In the genomic region with DNA sequence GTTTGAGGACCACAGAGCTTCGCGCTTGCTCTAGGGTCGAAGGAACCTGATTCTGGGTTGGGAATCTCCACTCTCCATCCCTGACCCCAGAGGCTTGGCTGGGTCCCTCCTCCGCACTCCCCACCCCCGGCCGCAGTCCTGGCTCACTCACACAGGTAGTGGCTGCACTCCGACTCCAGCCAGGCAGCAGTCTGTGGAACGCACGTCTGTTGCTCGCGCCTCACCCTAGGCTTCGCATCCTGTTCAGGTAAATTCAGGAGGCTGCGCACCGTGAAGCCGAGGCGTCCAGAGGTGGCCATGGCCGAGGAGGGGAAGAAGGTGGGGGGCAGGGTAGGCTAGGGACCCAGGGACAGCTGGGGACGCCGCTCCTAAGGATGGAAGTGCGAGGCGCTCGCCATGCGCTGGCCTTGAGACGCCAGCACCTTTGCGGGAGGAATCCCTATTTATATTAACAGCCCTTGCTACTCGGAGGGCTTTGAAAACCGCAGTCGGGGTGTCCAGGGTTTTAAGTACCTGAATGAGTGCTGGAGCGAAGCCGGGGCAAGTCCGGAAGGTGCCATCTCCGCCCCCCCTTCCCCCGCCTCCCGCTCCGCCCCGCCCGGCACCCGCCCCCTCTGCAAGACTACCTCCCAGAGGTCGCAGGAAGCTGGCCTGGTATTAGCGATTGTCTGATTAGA, we compare ENCODE assay signal across 9 mouse cellular contexts. TPM values are rescaled to one million over a fixed set of nuclear protein-coding genes. Genes with fewer than 3 reads are reported as not detected.
DNase-seq lines count a peak whose midpoint lies in the region; ATAC-seq and TF ChIP-seq lines count a peak whose summit lies in the region.
"Had no signal": no experiment of that assay in that cellular context is flagged by ENCODE, and none has a peak within 500 bp of the region (broad histone marks: within the 10 kb centered on the region; RNA-seq: fewer than 3 reads in every experiment).

A gene (minus strand): TSS at position 524 of the 677 bp plus-strand sequence.

- no peak within 1 kb of the TSS for H3K9ac ChIP-seq in heart, embryonic 14.5 days (ENCODE audit: low read length)
- no peak within 1 kb of the TSS for H3K9ac ChIP-seq in heart, adult 2 months (ENCODE audit: low read depth, low read length)
- no peak within 1 kb of the TSS for H3K9ac ChIP-seq in hindbrain, postnatal 0 days (replicated peaks; ENCODE audit: low read length)
- H3K9ac ChIP-seq in midbrain, postnatal 0 days (replicated peaks; ENCODE audit: low read length, poor library complexity, severe bottlenecking), result no peak within 1 kb of the TSS

- no peak for TF ChIP-seq EP300 in heart, adult 2 months (IDR thresholded peaks at IDR 0.05; ENCODE audit: insufficient read depth, low read depth, low read length)

- TF ChIP-seq CTCF in heart, adult 2 months (IDR thresholded peaks at IDR 0.05), result no peak
- TF ChIP-seq CTCF in hindbrain, postnatal 0 days (IDR thresholded peaks at IDR 0.05; ENCODE audit: low read depth), result no peak
- TF ChIP-seq CTCF in midbrain, postnatal 0 days (IDR thresholded peaks at IDR 0.05), result no peak
- no peak for TF ChIP-seq CTCF in thymus, adult 2 months (IDR thresholded peaks at IDR 0.05; ENCODE audit: borderline replicate concordance, control insufficient read depth, extremely low read depth, insufficient read depth, low read length, poor library complexity)

- no peak; the same call in 1 of the 2 replicates for ATAC-seq in heart, embryonic 14.5 days (ENCODE audit: insufficient number of reproducible peaks, insufficient read depth, low FRiP score, low read depth)
- ATAC-seq in hindbrain, postnatal 0 days, result peak; percentile 55; the same call in 1 of the 2 replicates
- 0 out of 2 replicates have a peak, but pooled peaks have one; percentile 31 for ATAC-seq in midbrain, postnatal 0 days (ENCODE audit: low FRiP score)

- peak within 1 kb of the TSS; percentile 75 for H3K4me2 ChIP-seq in heart, embryonic 14.5 days (ENCODE audit: low read length)
- H3K4me2 ChIP-seq in hindbrain, postnatal 0 days (ENCODE audit: low read depth, low read length), result peak within 1 kb of the TSS; percentile 57
- peak within 1 kb of the TSS; percentile 55 for H3K4me2 ChIP-seq in midbrain, postnatal 0 days (ENCODE audit: low read depth, low read length, poor library complexity, severe bottlenecking)

- no peak for TF ChIP-seq POLR2A in heart, adult 2 months (IDR thresholded peaks at IDR 0.05; ENCODE audit: insufficient read depth, low read depth, low read length)
- TF ChIP-seq POLR2A in thymus, adult 2 months (IDR thresholded peaks at IDR 0.05; ENCODE audit: control insufficient read depth, extremely low read depth, insufficient read depth, low read length, poor library complexity), result no peak

- H3K27ac ChIP-seq in heart, embryonic 14.5 days (replicated peaks in 1 of 2; ENCODE audit: control insufficient read depth in 1 of 2, insufficient read depth in 1 of 2, low read depth in 2 of 2, low read length in 2 of 2), result no peak within 1 kb of the TSS
- H3K27ac ChIP-seq in heart, adult 2 months, result no peak within 1 kb of the TSS
- peak within 1 kb of the TSS; percentile 48 for H3K27ac ChIP-seq in embryonic facial prominence, embryonic 10.5 days (replicated peaks)
- H3K27ac ChIP-seq in hindbrain, postnatal 0 days, result no peak within 1 kb of the TSS
- no peak within 1 kb of the TSS for H3K27ac ChIP-seq in midbrain, postnatal 0 days (ENCODE audit: low read depth, low read length)
- H3K27ac ChIP-seq in thymus, adult 2 months (ENCODE audit: control insufficient read depth, insufficient read depth, low read length), result no peak within 1 kb of the TSS

- H3K4me3 ChIP-seq in heart, embryonic 14.5 days (ENCODE audit: control insufficient read depth in 1 of 2, insufficient read depth in 1 of 2, low read depth in 1 of 2, low read length in 2 of 2), result peak within 1 kb of the TSS; percentile 26 to 36
- no peak within 1 kb of the TSS for H3K4me3 ChIP-seq in heart, adult 2 months
- H3K4me3 ChIP-seq in embryonic facial prominence, embryonic 10.5 days, result peak within 1 kb of the TSS; percentile 54
- peak within 1 kb of the TSS; percentile 31 for H3K4me3 ChIP-seq in hindbrain, postnatal 0 days (ENCODE audit: low read length)
- peak within 1 kb of the TSS; percentile 33 for H3K4me3 ChIP-seq in midbrain, postnatal 0 days (ENCODE audit: low read depth, low read length)
- no peak within 1 kb of the TSS for H3K4me3 ChIP-seq in thymus, adult 2 months (ENCODE audit: control insufficient read depth, insufficient read depth, low read length)

- intact Hi-C loops in heart, adult 2 months (cut with DNase I), result no loop called here

- DNase-seq in heart, adult 2 months, result no peak
- peak; percentile 59 for DNase-seq in embryonic facial prominence, embryonic 10.5 days (ENCODE audit: low spot score)
- DNase-seq in hindbrain, postnatal 0 days (ENCODE audit: low spot score), result no peak
- no peak for DNase-seq in midbrain, postnatal 0 days (ENCODE audit: low spot score)
- DNase-seq in thymus, adult 2 months, result no peak
- no peak for DNase-seq in thymus, postnatal 14 days
- DNase-seq in lung, postnatal 10 days, result no peak
- DNase-seq: layer of hippocampus, postnatal 36 days had no signal

- no peaks in the 10 kb centered on the region for H3K36me3 ChIP-seq in heart, embryonic 14.5 days (ENCODE audit: control insufficient read depth, insufficient read depth, low read length)
- no peaks in the 10 kb centered on the region for H3K36me3 ChIP-seq in heart, adult 2 months (ENCODE audit: control insufficient read depth, insufficient read depth, low read length)
- H3K36me3 ChIP-seq in embryonic facial prominence, embryonic 10.5 days (replicated peaks), result no peaks in the 10 kb centered on the region
- H3K36me3 ChIP-seq in hindbrain, postnatal 0 days (ENCODE audit: insufficient read depth, low read length), result no peaks in the 10 kb centered on the region
- H3K36me3 ChIP-seq in midbrain, postnatal 0 days (ENCODE audit: insufficient read depth, low read length), result no peaks in the 10 kb centered on the region
- no peaks in the 10 kb centered on the region for H3K36me3 ChIP-seq in thymus, adult 2 months (ENCODE audit: control insufficient read depth, insufficient read depth, low read length)

- H3K79me2 ChIP-seq in heart, adult 2 months (replicated peaks; ENCODE audit: control insufficient read depth, insufficient read depth, low read length), result no peaks in the 10 kb centered on the region

- peaks cover 92% of the 10 kb centered on the region for H3K27me3 ChIP-seq in heart, embryonic 14.5 days (ENCODE audit: control insufficient read depth, insufficient read depth, low read length)
- H3K27me3 ChIP-seq in heart, adult 2 months (ENCODE audit: control insufficient read depth, insufficient read depth, low read length), result peaks cover 14% of the 10 kb centered on the region; the same call in 1 of the 2 replicates
- peaks cover 99% of the 10 kb centered on the region for H3K27me3 ChIP-seq in embryonic facial prominence, embryonic 10.5 days (replicated peaks; ENCODE audit: low read depth, poor library complexity, severe bottlenecking)
- peaks cover 91% of the 10 kb centered on the region for H3K27me3 ChIP-seq in hindbrain, postnatal 0 days (ENCODE audit: insufficient read depth, low read length)
- H3K27me3 ChIP-seq in midbrain, postnatal 0 days (ENCODE audit: insufficient read depth, low read length), result peaks cover 88% of the 10 kb centered on the region
- peaks cover 19% of the 10 kb centered on the region for H3K27me3 ChIP-seq in thymus, adult 2 months (ENCODE audit: control insufficient read depth, insufficient read depth, low read length)

- no peaks in the 10 kb centered on the region for H3K9me3 ChIP-seq in heart, embryonic 14.5 days (ENCODE audit: control insufficient read depth, low read length)
- no peaks in the 10 kb centered on the region for H3K9me3 ChIP-seq in embryonic facial prominence, embryonic 10.5 days
- no peaks in the 10 kb centered on the region for H3K9me3 ChIP-seq in hindbrain, postnatal 0 days (ENCODE audit: low read length)
- H3K9me3 ChIP-seq in midbrain, postnatal 0 days (ENCODE audit: low read length), result no peaks in the 10 kb centered on the region

- WGBS in heart, embryonic 14.5 days, result 1% methylated on average over 40 of the region's 40 CpGs
- 1% methylated on average over 40 of the region's 40 CpGs for WGBS in heart, adult 2 months
- WGBS in embryonic facial prominence, embryonic 10.5 days, result under 1% methylated on average over 40 of the region's 40 CpGs
- WGBS in hindbrain, postnatal 0 days, result under 1% methylated on average over 39 of the region's 40 CpGs
- 1% methylated on average over 40 of the region's 40 CpGs for WGBS in midbrain, postnatal 0 days
- WGBS in thymus, adult 2 months, result 9% methylated on average over 40 of the region's 40 CpGs

- peaks cover 5 to 18% of the 10 kb centered on the region in 2 experiments; a peak in 3 of 4 replicates for H3K4me1 ChIP-seq in heart, embryonic 14.5 days (ENCODE audit: control insufficient read depth in 2 of 2, insufficient read depth in 2 of 2, low read length in 2 of 2)
- no peaks in the 10 kb centered on the region for H3K4me1 ChIP-seq in heart, adult 2 months (ENCODE audit: control insufficient read depth, insufficient read depth, low read length)
- H3K4me1 ChIP-seq in embryonic facial prominence, embryonic 10.5 days, result peaks cover 31% of the 10 kb centered on the region
- 0 out of 2 replicates have a peak, but pooled peaks cover 8% of the 10 kb centered on the region for H3K4me1 ChIP-seq in hindbrain, postnatal 0 days (ENCODE audit: insufficient read depth, low read length)
- H3K4me1 ChIP-seq in midbrain, postnatal 0 days (ENCODE audit: insufficient read depth, low read length), result 0 out of 2 replicates have a peak, but pooled peaks cover 7% of the 10 kb centered on the region
- H3K4me1 ChIP-seq in thymus, adult 2 months (replicated peaks; ENCODE audit: control insufficient read depth, insufficient read depth, low read length), result no peaks in the 10 kb centered on the region

RNA-seq across cellular contexts. Expression of the gene that starts here (rescaled TPM):
- not detected in 2 replicates for polyA plus RNA-seq in heart, embryonic 14.5 days (2014; fragmentation: Nextera tagmentation; extraction: Ambion mirVana)
- total RNA-seq in heart, adult 2 months (2021), result not detected
- 0.18 TPM in 1 of 2 replicates, not detected in the other for polyA plus RNA-seq in heart, adult 2 months (2012; rRNA removed)
- polyA plus RNA-seq in embryonic facial prominence, embryonic 10.5 days (2016; fragmentation: Nextera tagmentation; extraction: Ambion mirVana), result 1.6 and 5.3 TPM in 2 replicates
- 0.78 TPM in 1 of 2 replicates, not detected in the other for total RNA-seq in hindbrain, postnatal 0 days (2014; rRNA removed)
- polyA plus RNA-seq in hindbrain, postnatal 0 days (2015; fragmentation: Nextera tagmentation; extraction: Ambion mirVana), result not detected in 2 replicates
- not detected in 2 replicates for total RNA-seq in midbrain, postnatal 0 days (2014; rRNA removed)
- polyA plus RNA-seq in midbrain, postnatal 0 days (2015; fragmentation: Nextera tagmentation; extraction: Ambion mirVana), result not detected in 2 replicates
- polyA plus RNA-seq in thymus, adult 2 months (2012; rRNA removed), result 0.15 TPM in 1 of 2 replicates, not detected in the other
- total RNA-seq: layer of hippocampus, postnatal 36 days had no signal

Comparison
In these comparisons a context has a peak if more than half of its experiments do, and no peak if none do; other contexts are left out.
1. H3K4me3 ChIP-seq: peak in heart, embryonic 14.5 days (2 of 2) and embryonic facial prominence, embryonic 10.5 days (single experiment); none in heart, adult 2 months (single experiment) and thymus, adult 2 months (single experiment).
2. Peak in ATAC-seq, H3K4me3 ChIP-seq and H3K4me2 ChIP-seq in hindbrain, postnatal 0 days; RNA of the gene not detected or under 1 TPM.
3. Peak in ATAC-seq, H3K4me3 ChIP-seq and H3K4me2 ChIP-seq in midbrain, postnatal 0 days; RNA of the gene not detected or under 1 TPM.
4. Peak in every context shown above with its lines, with median percentiles within 50 percentile points of each other: H3K4me2 ChIP-seq.